Comparison of ENCODE assay signal across 8 mouse cellular contexts in genomic region chr2:30078349-30078712, GRCm38 (mm10). TPM values are rescaled to one million over a fixed set of nuclear protein-coding genes. Genes with fewer than 3 reads are reported as not detected.
A peak's percentile ranks its signal among the peaks of the same experiment; 100 is the strongest.
DNase-seq lines count a peak whose midpoint lies in the region; ATAC-seq lines count a peak whose summit lies in the region.

No protein-coding gene starts in this region.

- H3K4me2 ChIP-seq in forebrain, embryonic 14.5 days (ENCODE audit: low read length): peak overlapping the region; percentile 96
- peak overlapping the region; percentile 97 for H3K4me2 ChIP-seq in intestine, embryonic 14.5 days (ENCODE audit: low read length)
- H3K4me2 ChIP-seq in lung, embryonic 16.5 days (ENCODE audit: low read depth, low read length): peak overlapping the region; percentile 92

- peak overlapping the region; percentile 58; the same call in 1 of the 2 replicates for H3K9ac ChIP-seq in forebrain, embryonic 14.5 days (ENCODE audit: low read length)
- no peak overlapping the region for H3K9ac ChIP-seq in intestine, embryonic 14.5 days (ENCODE audit: low read length)
- peak overlapping the region; percentile 81 for H3K9ac ChIP-seq in lung, embryonic 16.5 days (ENCODE audit: low read length)

- H3K27me3 ChIP-seq in forebrain, embryonic 14.5 days (replicated peaks; ENCODE audit: control insufficient read depth, insufficient read depth, low read length): no peaks in the 10 kb centered on the region
- H3K27me3 ChIP-seq in intestine, embryonic 14.5 days (replicated peaks; ENCODE audit: control insufficient read depth, insufficient read depth, low read length): no peaks in the 10 kb centered on the region
- no peaks in the 10 kb centered on the region for H3K27me3 ChIP-seq in lung, embryonic 16.5 days (ENCODE audit: control insufficient read depth, insufficient read depth, low read depth, low read length)

- H3K27ac ChIP-seq in forebrain, embryonic 14.5 days (ENCODE audit: low read depth, low read length): peak overlapping the region; percentile 11; the same call in 1 of the 2 replicates
- H3K27ac ChIP-seq in intestine, embryonic 14.5 days (ENCODE audit: low read depth): peak overlapping the region; percentile 79
- peak overlapping the region; percentile 96 for H3K27ac ChIP-seq in lung, embryonic 16.5 days (ENCODE audit: low read length)

- H3K4me1 ChIP-seq in forebrain, embryonic 14.5 days (ENCODE audit: control insufficient read depth, insufficient read depth, low read length): peaks cover 4% of the 10 kb centered on the region; the same call in 1 of the 2 replicates
- peaks cover 8% of the 10 kb centered on the region for H3K4me1 ChIP-seq in intestine, embryonic 14.5 days (replicated peaks; ENCODE audit: control insufficient read depth, insufficient read depth, low read length)
- H3K4me1 ChIP-seq in lung, embryonic 16.5 days (replicated peaks; ENCODE audit: control insufficient read depth, insufficient read depth, low read length): peaks cover 6% of the 10 kb centered on the region; the same call in 1 of the 2 replicates

- 27% methylated on average over 10 of the region's 10 CpGs for WGBS in forebrain, embryonic 14.5 days
- WGBS in intestine, embryonic 14.5 days: 17% methylated on average over 10 of the region's 10 CpGs
- 8% methylated on average over 10 of the region's 10 CpGs for WGBS in lung, embryonic 16.5 days

- H3K4me3 ChIP-seq in forebrain, embryonic 14.5 days (ENCODE audit: low read depth, low read length): peak overlapping the region; percentile 46; the same call in 1 of the 2 replicates
- H3K4me3 ChIP-seq in intestine, embryonic 14.5 days (ENCODE audit: low read depth, low read length): peak overlapping the region; percentile 59
- H3K4me3 ChIP-seq in lung, embryonic 16.5 days (ENCODE audit: low read length): peak overlapping the region; percentile 72

- DNase-seq in embryo, embryonic 10 days (ENCODE audit: low spot score): peak; percentile 48
- DNase-seq in embryo, embryonic 9.5 days (ENCODE audit: extremely low spot score): no peak
- no peak for DNase-seq in forebrain, embryonic 14.5 days (ENCODE audit: low spot score)
- DNase-seq in intestine, embryonic 14.5 days (ENCODE audit: low spot score): no peak
- DNase-seq in cerebellum, adult 8-10 months: no peak
- no peak for DNase-seq in cerebellum, adult 9-11 months
- no peak for DNase-seq in cerebellum, adult 18-20 months

- no peaks in the 10 kb centered on the region for H3K9me3 ChIP-seq in forebrain, embryonic 14.5 days (replicated peaks; ENCODE audit: control insufficient read depth, low read length)
- H3K9me3 ChIP-seq in intestine, embryonic 14.5 days (ENCODE audit: control insufficient read depth, low read length): no peaks in the 10 kb centered on the region
- no peaks in the 10 kb centered on the region for H3K9me3 ChIP-seq in lung, embryonic 16.5 days (ENCODE audit: control insufficient read depth, low read length)

- H3K36me3 ChIP-seq in forebrain, embryonic 14.5 days (ENCODE audit: control insufficient read depth, insufficient read depth, low read length): peaks cover 11% of the 10 kb centered on the region
- no peaks in the 10 kb centered on the region for H3K36me3 ChIP-seq in intestine, embryonic 14.5 days (ENCODE audit: control insufficient read depth, insufficient read depth, low read length)
- H3K36me3 ChIP-seq in lung, embryonic 16.5 days (ENCODE audit: control insufficient read depth, insufficient read depth, low read length): no peaks in the 10 kb centered on the region

- no peak for ATAC-seq in forebrain, embryonic 14.5 days
- ATAC-seq in intestine, embryonic 14.5 days (replicated peaks; ENCODE audit: low FRiP score, low TSS enrichment, low read depth): no peak; the same call in 1 of the 2 replicates
- peak; percentile 43 for ATAC-seq in lung, embryonic 16.5 days (ENCODE audit: low read depth)

RNA-seq across cellular contexts. Expression of gene Pkn3, which starts 0.8 kb away (rescaled TPM):
- 2.2 and 2.5 TPM in 2 replicates for polyA plus RNA-seq in forebrain, embryonic 14.5 days (2014; fragmentation: Nextera tagmentation; extraction: Ambion mirVana)
- 8.2 and 9.9 TPM in 2 replicates for polyA plus RNA-seq in intestine, embryonic 14.5 days (2014; fragmentation: Nextera tagmentation; extraction: Ambion mirVana)
- polyA plus RNA-seq in lung, embryonic 16.5 days (2015; fragmentation: Nextera tagmentation; extraction: Ambion mirVana): 14.2 and 16.7 TPM in 2 replicates

RNA-seq across cellular contexts. Expression of gene Zdhhc12, which starts 15.1 kb away (rescaled TPM):
- 21.6 and 24.1 TPM in 2 replicates for polyA plus RNA-seq in forebrain, embryonic 14.5 days (2014; fragmentation: Nextera tagmentation; extraction: Ambion mirVana)
- polyA plus RNA-seq in intestine, embryonic 14.5 days (2014; fragmentation: Nextera tagmentation; extraction: Ambion mirVana): 60.2 and 60.3 TPM in 2 replicates
- 32.0 and 33.5 TPM in 2 replicates for polyA plus RNA-seq in lung, embryonic 16.5 days (2015; fragmentation: Nextera tagmentation; extraction: Ambion mirVana)

RNA-seq across cellular contexts. Expression of gene Set, which starts 21.2 kb away (rescaled TPM):
- polyA plus RNA-seq in forebrain, embryonic 14.5 days (2014; fragmentation: Nextera tagmentation; extraction: Ambion mirVana): 379 and 393 TPM in 2 replicates
- polyA plus RNA-seq in intestine, embryonic 14.5 days (2014; fragmentation: Nextera tagmentation; extraction: Ambion mirVana): 557 and 562 TPM in 2 replicates
- 350 and 369 TPM in 2 replicates for polyA plus RNA-seq in lung, embryonic 16.5 days (2015; fragmentation: Nextera tagmentation; extraction: Ambion mirVana)

RNA-seq across cellular contexts. Expression of gene Wdr34, which starts 29.6 kb away (rescaled TPM):
- polyA plus RNA-seq in forebrain, embryonic 14.5 days (2014; fragmentation: Nextera tagmentation; extraction: Ambion mirVana): 51.4 and 63.1 TPM in 2 replicates
- polyA plus RNA-seq in intestine, embryonic 14.5 days (2014; fragmentation: Nextera tagmentation; extraction: Ambion mirVana): 28.7 and 30.3 TPM in 2 replicates
- 29.4 and 32.9 TPM in 2 replicates for polyA plus RNA-seq in lung, embryonic 16.5 days (2015; fragmentation: Nextera tagmentation; extraction: Ambion mirVana)

RNA-seq across cellular contexts. Expression of gene Zer1, which starts 46.1 kb away (rescaled TPM):
- 8.4 and 8.9 TPM in 2 replicates for polyA plus RNA-seq in forebrain, embryonic 14.5 days (2014; fragmentation: Nextera tagmentation; extraction: Ambion mirVana)
- 9.1 and 9.5 TPM in 2 replicates for polyA plus RNA-seq in intestine, embryonic 14.5 days (2014; fragmentation: Nextera tagmentation; extraction: Ambion mirVana)
- polyA plus RNA-seq in lung, embryonic 16.5 days (2015; fragmentation: Nextera tagmentation; extraction: Ambion mirVana): 6.1 and 7.8 TPM in 2 replicates

Comparison
In these comparisons a context has a peak if more than half of its experiments do, and no peak if none do; other contexts are left out.
1. H3K27ac ChIP-seq: peak in every context shown above with its lines; median percentile 96 in lung, embryonic 16.5 days; 79 in intestine, embryonic 14.5 days; 11 in forebrain, embryonic 14.5 days.